Mouse (Mus musculus): Measurements from ENCODE around the gene Lamtor1. TPM values are rescaled to one million over a fixed set of nuclear protein-coding genes. Genes with fewer than 3 reads are reported as not detected.

The Lamtor1 gene
- total and polyA plus RNA-seq, 3 experiments, result 68.6 to 107 (median 86.2) TPM

DNA sequence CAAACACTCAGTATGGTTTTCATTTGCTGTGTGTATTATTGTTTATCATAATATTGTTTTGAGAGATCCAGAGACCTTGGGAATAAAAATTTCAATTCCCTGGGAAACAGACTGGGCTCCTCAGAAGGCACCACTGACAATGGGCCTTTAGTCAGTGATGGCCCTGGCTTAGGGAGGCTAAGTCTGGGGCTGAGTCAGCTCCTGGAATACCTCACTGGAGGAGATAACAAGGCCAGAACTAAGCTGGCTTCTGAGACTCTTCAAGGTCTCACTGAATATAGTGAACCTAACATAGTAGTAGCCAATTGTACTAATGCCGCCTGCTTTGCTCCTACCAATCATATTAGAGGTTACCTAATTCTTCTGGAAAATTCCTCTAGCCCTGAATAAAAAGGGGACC, 29.7 kb upstream of the Lamtor1 start:
- Histone ChIP-seq H3K4me1 (ENCODE audit: control insufficient read depth in 1 of 2, insufficient read depth in 2 of 2) (no peaks in the 10 kb centered on the region; a peak in 1 of 4 replicates), H3K27ac (ENCODE audit: insufficient read depth, low read depth) (no peak overlapping the region), H3K9me3 (replicated peaks; ENCODE audit: low read length) (no peaks in the 10 kb centered on the region), H3K4me2 (ENCODE audit: insufficient read depth, low read depth, poor library complexity, severe bottlenecking) (no peak overlapping the region), H3K27me3 (replicated peaks) (no peaks in the 10 kb centered on the region), H3K79me2 (replicated peaks; ENCODE audit: control insufficient read depth, extremely low read depth, insufficient read depth, poor library complexity, severe bottlenecking) (no peaks in the 10 kb centered on the region), H3K36me3 (replicated peaks in 1 of 2; ENCODE audit: control insufficient read depth in 1 of 2, insufficient read depth in 1 of 2, low read length in 1 of 2) (no peaks in the 10 kb centered on the region), H3K9ac (ENCODE audit: insufficient read depth, low read depth) (no peak overlapping the region), H3K4me3 (replicated peaks in 1 of 3; ENCODE audit: low read depth in 2 of 3, low read length in 2 of 3, poor library complexity in 1 of 3) (no peak overlapping the region)
- dilution Hi-C loops (cut with MboI; ENCODE audit: extremely low pct_ligation_motif_present, extremely low pct_unique_long_range_greater_than_20kb, low sequenced_read_pairs) (no loop called here), in situ Hi-C loops (cut with MboI; ENCODE audit: low pct_ligation_motif_present, low pct_unique_long_range_greater_than_20kb, low sequenced_read_pairs) (no loop called here)
- TF ChIP-seq IRF4 (IDR thresholded peaks at IDR 0.05; ENCODE audit: low read depth, low read length) (no peak), BHLHE40 (IDR thresholded peaks at IDR 0.05; ENCODE audit: low read depth, low read length) (no peak), TCF12 (IDR thresholded peaks at IDR 0.05; ENCODE audit: low read depth, low read length) (no peak)
- DNase-seq (ENCODE audit: extremely low read depth), result no peak

DNA sequence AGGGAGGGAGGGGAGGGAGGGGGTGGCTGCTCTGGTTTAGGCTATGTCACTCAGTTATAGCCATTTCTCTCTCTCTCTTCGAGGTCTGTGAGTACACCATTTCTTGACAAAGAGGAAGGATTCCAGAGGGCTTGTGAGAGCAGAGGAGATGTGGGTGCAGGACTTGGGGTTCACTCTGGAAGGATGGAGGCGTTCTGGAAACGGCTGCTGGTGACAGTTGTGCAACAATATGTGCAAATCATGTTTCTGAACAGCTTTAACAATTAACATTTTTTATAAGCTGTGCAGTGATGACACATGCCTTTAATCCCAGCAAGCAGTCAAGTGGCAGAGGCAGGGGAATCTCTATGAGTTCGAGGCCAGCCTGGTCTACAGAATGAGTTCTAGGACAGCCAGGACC, 24.8 kb upstream of the Lamtor1 start:
- Histone ChIP-seq H3K79me2 (replicated peaks; ENCODE audit: control insufficient read depth, extremely low read depth, insufficient read depth, poor library complexity, severe bottlenecking) (no peaks in the 10 kb centered on the region), H3K4me2 (ENCODE audit: insufficient read depth, low read depth, poor library complexity, severe bottlenecking) (no peak overlapping the region), H3K36me3 (replicated peaks in 1 of 2; ENCODE audit: control insufficient read depth in 1 of 2, insufficient read depth in 1 of 2, low read length in 1 of 2) (no peaks in the 10 kb centered on the region), H3K4me3 (replicated peaks in 1 of 3; ENCODE audit: low read depth in 2 of 3, low read length in 2 of 3, poor library complexity in 1 of 3) (no peak overlapping the region), H3K4me1 (ENCODE audit: control insufficient read depth in 1 of 2, insufficient read depth in 2 of 2) (no peaks in the 10 kb centered on the region; a peak in 1 of 4 replicates), H3K9ac (ENCODE audit: insufficient read depth, low read depth) (no peak overlapping the region), H3K27me3 (replicated peaks) (no peaks in the 10 kb centered on the region), H3K9me3 (replicated peaks; ENCODE audit: low read length) (no peaks in the 10 kb centered on the region), H3K27ac (ENCODE audit: insufficient read depth, low read depth) (no peak overlapping the region)
- dilution Hi-C loops (cut with MboI; ENCODE audit: extremely low pct_ligation_motif_present, extremely low pct_unique_long_range_greater_than_20kb, low sequenced_read_pairs), result no loop called here
- TF ChIP-seq RCOR1 (conservative IDR thresholded peaks at IDR 0.05; ENCODE audit: low read depth, low read length), result no peak
- TF ChIP-seq USF1 (IDR thresholded peaks at IDR 0.05; ENCODE audit: low read depth, low read length), result no peak
- no peak for TF ChIP-seq ZKSCAN1 (IDR thresholded peaks at IDR 0.05; ENCODE audit: borderline replicate concordance, low read depth, low read length)
- TF ChIP-seq USF2 (conservative IDR thresholded peaks at IDR 0.05; ENCODE audit: low read depth, low read length), result no peak
- no peak for TF ChIP-seq TBP (conservative IDR thresholded peaks at IDR 0.05; ENCODE audit: low read depth, low read length)
- no peak for TF ChIP-seq GABPA (IDR thresholded peaks at IDR 0.05; ENCODE audit: insufficient replicate concordance, low read depth, low read length)
- no peak for TF ChIP-seq CHD2 (IDR thresholded peaks at IDR 0.05; ENCODE audit: low read length)
- no peak for TF ChIP-seq NELFE (IDR thresholded peaks at IDR 0.05; ENCODE audit: low read depth, low read length)
- TF ChIP-seq CHD1 (IDR thresholded peaks at IDR 0.05; ENCODE audit: low read depth, low read length), result no peak
- no peak for TF ChIP-seq JUND (conservative IDR thresholded peaks at IDR 0.05; ENCODE audit: low read depth, low read length)
- TF ChIP-seq POLR2AphosphoS2 (IDR thresholded peaks at IDR 0.05; ENCODE audit: low read depth, low read length), result no peak
- no peak for TF ChIP-seq PAX5 (IDR thresholded peaks at IDR 0.05; ENCODE audit: low read length)
- TF ChIP-seq BHLHE40 (IDR thresholded peaks at IDR 0.05; ENCODE audit: low read depth, low read length), result no peak
- no peak for TF ChIP-seq MXI1 (IDR thresholded peaks at IDR 0.05; ENCODE audit: low read depth, low read length)
- DNase-seq (ENCODE audit: extremely low read depth), result no peak
- in situ Hi-C loops (cut with MboI; ENCODE audit: low pct_ligation_motif_present, low pct_unique_long_range_greater_than_20kb, low sequenced_read_pairs), result no loop called here

Data from CH12.LX (cell line).